Mouse (Mus musculus) bone marrow, adult 2 months (tissue): Measurements from ENCODE around the gene Brip1.

Experiments
- CTCF ChIP-seq: fragments of 200-500 bp; IDR thresholded peaks from 2 replicates; pipeline ENCODE4 v1.5.1; 2011; ENCODE audit warnings: low read length, control low read depth; ENCODE audit not compliant: control insufficient read depth, insufficient read depth
- POLR2A ChIP-seq: fragments of 200-500 bp; IDR thresholded peaks from 2 replicates; pipeline ENCODE4 v1.6.1; 2011; ENCODE audit warnings: low read depth, mild to moderate bottlenecking, control low read depth, low read length, borderline replicate concordance; ENCODE audit not compliant: control insufficient read depth

DNA sequence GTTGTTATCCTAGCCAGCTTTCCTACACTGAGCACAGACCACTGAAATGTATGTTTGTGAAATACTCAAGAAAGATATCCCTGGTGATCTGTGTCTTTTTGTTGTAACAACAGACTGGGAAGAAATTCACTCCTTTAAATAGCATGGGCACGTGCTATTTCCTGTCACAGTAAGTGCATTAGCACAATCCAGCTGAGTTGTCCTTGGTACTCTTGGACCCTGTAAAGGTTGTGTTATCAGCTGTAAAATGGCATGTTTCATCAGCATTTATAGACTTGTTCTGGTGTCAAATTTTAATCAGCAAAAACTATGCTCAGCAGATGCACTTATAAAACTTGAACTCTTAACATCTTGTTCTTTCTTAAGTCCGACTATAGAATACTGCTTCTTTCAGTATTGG is 30.2 kb downstream of the Brip1 start:
- TF ChIP-seq POLR2A (no peak), CTCF (no peak)
